Mouse (Mus musculus): ENCODE measurements around the gene Tmem219.

DNA sequence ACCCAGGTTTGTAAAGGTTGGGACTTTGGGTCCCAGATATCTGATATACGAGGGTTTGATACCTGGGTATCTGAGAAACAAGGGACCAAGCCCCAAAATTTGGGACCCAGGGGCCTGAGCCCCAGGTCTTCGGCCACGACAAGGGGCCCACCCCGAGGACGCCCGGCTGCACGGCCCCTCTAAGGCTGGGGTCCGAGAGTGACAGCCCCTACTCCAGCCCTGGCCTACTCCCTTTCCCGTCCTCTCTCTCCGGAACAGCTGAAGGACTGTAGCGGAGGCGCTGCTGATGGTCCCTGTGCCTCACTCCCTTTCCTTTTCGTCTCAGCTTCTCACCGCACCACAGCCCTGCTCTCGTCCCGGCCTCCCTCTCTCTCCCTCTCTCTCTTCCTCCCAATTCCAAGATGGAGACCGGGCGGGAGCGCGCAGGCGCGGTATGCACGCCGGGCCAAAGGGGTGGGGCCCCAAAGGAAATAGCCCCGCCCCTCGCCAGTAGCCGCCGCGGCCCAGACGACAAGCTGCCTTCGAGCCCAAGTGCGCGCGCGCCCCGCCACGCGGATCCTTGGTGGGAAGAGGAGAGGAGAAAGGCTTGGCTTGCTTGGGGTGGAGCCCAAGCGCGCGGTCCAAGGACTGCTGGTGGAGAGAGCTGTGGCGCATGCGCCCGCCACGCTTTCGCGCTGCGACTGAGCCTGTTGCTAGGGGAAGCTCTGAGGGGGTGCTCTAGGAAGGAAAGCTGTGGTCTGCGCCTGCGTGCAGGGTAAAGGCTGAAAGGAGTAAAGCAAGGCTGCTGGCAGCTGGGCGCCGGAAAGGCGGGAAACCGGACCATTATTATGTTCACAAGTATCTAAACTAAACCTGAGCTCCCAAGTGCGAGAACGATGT lies 38.2 kb downstream of the Tmem219 start, which contains the start of gene Taok2:
- TF ChIP-seq CTCF (IDR thresholded peaks at IDR 0.05; ENCODE audit: control insufficient read depth, insufficient read depth, low read length) (peak; percentile 13; the same call in 1 of the 2 replicates), POLR2A (IDR thresholded peaks at IDR 0.05; ENCODE audit: borderline replicate concordance, control insufficient read depth, low read depth, low read length) (peak; percentile 36; the same call in 1 of the 2 replicates)

Measured in bone marrow, adult 2 months (tissue).